Mouse (Mus musculus) hindbrain, embryonic 10.5 days (tissue): ENCODE results near the gene Fkbp1b. TPM values are rescaled to one million over a fixed set of nuclear protein-coding genes. Genes with fewer than 3 reads are reported as not detected.
"Not testable (repeated sequence)": the region's sequence is repeated elsewhere in the genome, so short reads cannot be mapped to it uniquely, and the experiment has no call there.

ENCODE experiments used
- DNase-seq: peaks from one replicate; pipeline ENCODE4 v3.0.0-alpha.2; 2017; ENCODE audit warnings: low spot score
- H3K27ac ChIP-seq: fragments of 300-500 bp; sonication (generic); 2 replicates; pipeline ENCODE4 v1.5.1; 2016; ENCODE audit warnings: mild to moderate bottlenecking, moderate library complexity
- H3K27me3 ChIP-seq: fragments of 300-500 bp; sonication (generic); 2 replicates; pipeline ENCODE4 v1.6.1; 2016; ENCODE audit warnings: mild to moderate bottlenecking; ENCODE audit not compliant: poor library complexity, insufficient read depth, severe bottlenecking
- H3K36me3 ChIP-seq: fragments of 300-500 bp; sonication (generic); 2 replicates; pipeline ENCODE4 v1.6.1; 2016; ENCODE audit warnings: mild to moderate bottlenecking, moderate library complexity
- H3K4me1 ChIP-seq: fragments of 300-500 bp; sonication (generic); replicated peaks from 2 replicates; pipeline ENCODE4 v1.6.1; 2016; ENCODE audit warnings: mild to moderate bottlenecking
- H3K4me3 ChIP-seq: fragments of 300-500 bp; sonication (generic); 2 replicates; pipeline ENCODE4 v1.5.1; 2016; ENCODE audit warnings: mild to moderate bottlenecking, moderate library complexity
- H3K9me3 ChIP-seq: fragments of 300-500 bp; sonication (generic); 2 replicates; pipeline ENCODE4 v1.6.1; 2016; ENCODE audit warnings: mild to moderate bottlenecking, moderate library complexity
- WGBS: fragments of 180-500 bp; shearing (Covaris S2); methylation state at CpG from one replicate; pipeline ENCODE4 v1.1.7; 2016; 5-methylcytosine and 5-hydroxymethylcytosine counted together
- polyA plus RNA-seq: library from polyadenylated mRNA; unstranded; fragments of >200 nt; fragmentation: Nextera tagmentation; extraction: Ambion mirVana; gene quantifications from 2 replicates; pipeline ENCODE4 v1.2.1, GENCODE M21; 2016

Gene Fkbp1b
- polyA plus RNA-seq, 1 experiment from 2014 or later: 14.4 TPM

- Histone ChIP-seq H3K9me3 (no peaks in the 10 kb centered on the region), H3K36me3 (no peaks in the 10 kb centered on the region), H3K4me1 (peaks cover 25% of the 10 kb centered on the region), H3K27me3 (peaks cover 32% of the 10 kb centered on the region), H3K27ac (peak overlapping the region; percentile 87), H3K4me3 (peak overlapping the region; percentile 72)
- no peak for DNase-seq
- WGBS: 1% methylated on average over 11 of the region's 11 CpGs
Measured at GRCm38 (mm10) chr12:4840741-4841140, 650 bp downstream of the Fkbp1b start.

DNA sequence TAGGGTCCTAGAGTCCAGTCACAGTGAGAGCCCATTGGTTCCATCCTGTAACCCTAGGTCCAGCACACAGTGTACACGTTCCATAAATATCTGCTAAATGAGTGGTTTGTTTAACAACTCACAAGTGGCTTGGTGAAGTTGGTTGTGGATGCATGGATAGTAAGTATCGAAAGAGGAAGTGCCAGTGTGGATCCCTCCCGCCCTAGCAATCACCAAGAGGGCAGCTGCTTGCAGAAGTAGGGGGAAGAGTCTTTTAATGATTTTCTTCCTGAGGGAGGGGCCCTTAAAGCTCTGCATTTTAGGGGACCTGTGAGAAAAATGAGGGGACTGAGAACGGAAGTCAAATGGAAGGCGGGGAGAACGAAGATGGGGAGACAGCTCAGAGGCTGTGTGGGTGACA, 1.4 kb downstream of the Fkbp1b start:
- peaks cover 32% of the 10 kb centered on the region for H3K27me3 ChIP-seq
- no peak for DNase-seq
- H3K27ac ChIP-seq: no peak overlapping the region
- H3K9me3 ChIP-seq: no peaks in the 10 kb centered on the region
- peaks cover 25% of the 10 kb centered on the region for H3K4me1 ChIP-seq
- peak overlapping the region; percentile 72; the same call in 1 of the 2 replicates for H3K4me3 ChIP-seq
- 63% methylated on average over 6 of the region's 6 CpGs for WGBS
- H3K36me3 ChIP-seq: no peaks in the 10 kb centered on the region

DNA sequence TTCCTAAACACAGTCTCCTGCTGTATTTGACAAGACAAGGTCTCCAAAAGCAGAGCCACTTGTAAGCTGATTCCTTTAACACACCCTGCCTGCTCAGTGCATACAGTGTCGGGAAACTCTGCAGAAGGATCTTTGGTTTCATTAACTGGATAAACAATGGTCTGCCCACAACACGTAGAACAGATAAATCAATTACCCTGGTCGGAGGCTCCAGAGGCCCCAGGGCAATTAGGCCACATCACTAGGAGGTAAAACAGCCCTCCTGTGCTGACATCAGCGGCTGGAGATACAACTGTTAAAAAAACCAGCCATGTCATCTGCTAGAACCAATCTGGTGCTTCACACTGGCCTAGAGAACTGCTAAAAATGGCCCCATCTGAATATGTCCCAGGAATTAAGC, 4.4 kb downstream of the Fkbp1b start:
- Histone ChIP-seq H3K4me1 (peaks cover 13% of the 10 kb centered on the region), H3K36me3 (peaks cover 11% of the 10 kb centered on the region), H3K27me3 (peaks cover 24% of the 10 kb centered on the region), H3K9me3 (no peaks in the 10 kb centered on the region), H3K4me3 (no peak overlapping the region), H3K27ac (no peak overlapping the region)
- no peak for DNase-seq
- 61% methylated on average over 4 of the region's 4 CpGs for WGBS

GRCm38 (mm10) chr12:4827256-4827655, 14.1 kb downstream of the Fkbp1b start:
- no peak overlapping the region for H3K4me3 ChIP-seq
- no peaks in the 10 kb centered on the region for H3K27me3 ChIP-seq
- peaks cover 87% of the 10 kb centered on the region for H3K36me3 ChIP-seq
- H3K9me3 ChIP-seq: no peaks in the 10 kb centered on the region
- H3K27ac ChIP-seq: no peak overlapping the region
- no peaks in the 10 kb centered on the region for H3K4me1 ChIP-seq
- DNase-seq: no peak
- WGBS: 84% methylated on average over 3 of the region's 3 CpGs

GRCm38 (mm10) chr12:4817361-4818101, 23.9 kb downstream of the Fkbp1b start, which contains the start of gene Sf3b6:
TSS of gene Sf3b6 (plus strand) at chr12:4817544.
- Histone ChIP-seq H3K27ac (peak within 1 kb of the TSS; percentile 90), H3K27me3 (no peaks in the 10 kb centered on the region), H3K4me3 (peak within 1 kb of the TSS; percentile 86), H3K9me3 (no peaks in the 10 kb centered on the region), H3K36me3 (peaks cover 26% of the 10 kb centered on the region), H3K4me1 (peaks cover 19% of the 10 kb centered on the region)
- under 1% methylated on average over 49 of the region's 49 CpGs for WGBS
- peak; percentile 99 for DNase-seq

DNA sequence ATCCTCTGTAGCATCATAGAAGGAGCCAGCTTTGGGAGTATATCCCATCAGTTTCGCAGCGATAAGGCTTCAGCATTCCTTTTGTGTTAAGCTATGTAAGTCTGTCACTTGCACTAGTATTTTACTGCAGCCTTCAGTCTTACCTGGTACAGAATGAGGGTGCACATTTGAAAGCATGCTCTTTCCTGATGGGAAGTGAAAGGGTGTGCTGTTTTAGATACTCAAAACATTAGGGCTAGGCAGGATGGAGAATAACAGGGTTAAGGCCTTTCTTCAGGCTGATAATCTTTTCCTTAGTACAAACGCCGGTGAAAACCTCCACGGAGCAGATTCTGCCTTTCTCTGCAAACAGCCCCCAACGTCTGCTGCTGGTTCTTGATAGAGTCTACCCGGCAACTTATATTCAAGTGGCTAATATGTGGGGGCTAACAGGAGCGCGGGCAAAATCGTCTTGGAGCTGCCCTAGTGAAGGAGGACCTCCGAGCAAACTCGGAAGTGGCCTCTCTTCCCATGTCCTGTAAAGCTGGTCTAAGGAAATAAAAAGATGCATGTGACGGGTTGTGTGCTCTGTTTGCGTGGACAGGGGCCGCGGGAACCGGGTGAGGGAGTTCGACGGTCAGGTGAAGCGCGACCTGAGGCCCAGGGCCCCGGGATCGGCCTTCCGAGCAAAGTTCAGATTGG, 24.6 kb downstream of the Fkbp1b start:
- peaks cover 19% of the 10 kb centered on the region for H3K4me1 ChIP-seq
- 13% methylated on average over 24 of the region's 24 CpGs for WGBS
- peak overlapping the region; percentile 90 for H3K27ac ChIP-seq
- no peaks in the 10 kb centered on the region for H3K9me3 ChIP-seq
- peaks cover 18% of the 10 kb centered on the region for H3K36me3 ChIP-seq
- H3K4me3 ChIP-seq: peak overlapping the region; percentile 86
- no peaks in the 10 kb centered on the region for H3K27me3 ChIP-seq
- DNase-seq: no peak

- Histone ChIP-seq H3K36me3 (no peaks in the 10 kb centered on the region), H3K9me3 (no peaks in the 10 kb centered on the region), H3K4me1 (peaks cover 14% of the 10 kb centered on the region), H3K27ac (no peak overlapping the region), H3K4me3 (no peak overlapping the region), H3K27me3 (no peaks in the 10 kb centered on the region)
- no peak for DNase-seq
- WGBS: 91% methylated on average over 4 of the region's 4 CpGs
Measured at GRCm38 (mm10) chr12:4813636-4814035, 27.8 kb downstream of the Fkbp1b start.

GRCm38 (mm10) chr12:4811705-4812104, 29.7 kb downstream of the Fkbp1b start:
- DNase-seq: no peak
- no peak overlapping the region for H3K27ac ChIP-seq
- peaks cover 3% of the 10 kb centered on the region for H3K4me1 ChIP-seq
- 73% methylated on average over 3 of the region's 3 CpGs for WGBS
- H3K27me3 ChIP-seq: no peaks in the 10 kb centered on the region
- no peak overlapping the region for H3K4me3 ChIP-seq
- no peaks in the 10 kb centered on the region for H3K9me3 ChIP-seq
- H3K36me3 ChIP-seq: no peaks in the 10 kb centered on the region

DNA sequence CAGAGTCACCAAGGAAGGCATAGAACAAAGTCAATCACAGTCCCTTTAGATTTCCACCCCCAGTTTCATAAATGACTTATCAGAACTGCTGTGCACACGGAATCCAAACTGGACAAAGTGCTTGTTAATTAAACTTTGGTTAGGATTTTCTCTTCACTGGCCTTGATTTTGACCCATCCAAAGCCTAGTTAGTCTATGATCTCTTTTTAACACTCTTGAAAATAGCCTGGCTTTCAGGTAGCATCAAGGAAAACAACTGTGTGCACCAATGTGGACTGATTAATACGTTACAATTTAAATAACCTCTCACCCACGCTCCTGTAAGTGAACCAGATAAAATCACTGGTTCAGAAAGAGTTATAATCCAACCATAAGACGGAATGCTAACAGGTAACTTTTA, 30.4 kb downstream of the Fkbp1b start:
- Histone ChIP-seq H3K4me1 (no peaks in the 10 kb centered on the region), H3K9me3 (no peaks in the 10 kb centered on the region), H3K27ac (no peak overlapping the region), H3K36me3 (no peaks in the 10 kb centered on the region), H3K4me3 (no peak overlapping the region), H3K27me3 (no peaks in the 10 kb centered on the region)
- 81% methylated on average over 4 of the region's 4 CpGs for WGBS
- DNase-seq: no peak

- not testable (repeated sequence) for H3K36me3 ChIP-seq, H3K27me3 ChIP-seq, DNase-seq, H3K4me1 ChIP-seq, H3K4me3 ChIP-seq, H3K27ac ChIP-seq
- WGBS: 78% methylated on average over 6 of the region's 6 CpGs
- H3K9me3 ChIP-seq: peaks cover 17% of the 10 kb centered on the region
Measured at GRCm38 (mm10) chr12:4797471-4797870, 43.9 kb downstream of the Fkbp1b start.

- 76% methylated on average over 1 of the region's 1 CpGs for WGBS
- DNase-seq: peak; percentile 15
- no peaks in the 10 kb centered on the region for H3K9me3 ChIP-seq
Measured at GRCm38 (mm10) chr12:4793718-4794117, 47.7 kb downstream of the Fkbp1b start.

DNA sequence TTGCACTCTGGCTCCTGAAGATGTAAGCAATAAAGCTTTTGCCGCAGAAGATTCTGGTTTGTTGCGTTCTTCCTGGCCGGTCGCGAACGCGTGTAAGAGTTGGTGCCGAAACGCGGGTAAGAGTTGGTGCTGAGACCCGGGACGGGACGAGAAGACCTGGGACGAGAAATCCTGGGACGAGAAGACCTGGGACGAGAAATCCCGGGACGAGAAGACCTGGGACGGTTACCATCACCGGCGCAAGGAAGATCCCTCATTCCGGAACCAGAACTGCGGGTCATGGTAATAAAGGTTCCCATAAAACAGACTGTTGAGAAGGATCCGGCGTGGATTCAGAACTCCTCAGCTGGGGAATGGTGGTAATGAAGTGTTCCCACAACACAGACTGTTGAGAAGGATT, 53.3 kb downstream of the Fkbp1b start:
- not testable (repeated sequence) for H3K4me1 ChIP-seq, DNase-seq, H3K36me3 ChIP-seq, H3K4me3 ChIP-seq, H3K27ac ChIP-seq, H3K9me3 ChIP-seq, H3K27me3 ChIP-seq
- WGBS: 94% methylated on average over 25 of the region's 25 CpGs

More at GRCm38 (mm10) chr12:4793718-4794117, 47.7 kb downstream of the Fkbp1b start:
- no peak overlapping the region for H3K27ac ChIP-seq
- no peak overlapping the region for H3K4me3 ChIP-seq
- no peaks in the 10 kb centered on the region for H3K4me1 ChIP-seq
- no peaks in the 10 kb centered on the region for H3K27me3 ChIP-seq
- no peaks in the 10 kb centered on the region for H3K36me3 ChIP-seq

DNA sequence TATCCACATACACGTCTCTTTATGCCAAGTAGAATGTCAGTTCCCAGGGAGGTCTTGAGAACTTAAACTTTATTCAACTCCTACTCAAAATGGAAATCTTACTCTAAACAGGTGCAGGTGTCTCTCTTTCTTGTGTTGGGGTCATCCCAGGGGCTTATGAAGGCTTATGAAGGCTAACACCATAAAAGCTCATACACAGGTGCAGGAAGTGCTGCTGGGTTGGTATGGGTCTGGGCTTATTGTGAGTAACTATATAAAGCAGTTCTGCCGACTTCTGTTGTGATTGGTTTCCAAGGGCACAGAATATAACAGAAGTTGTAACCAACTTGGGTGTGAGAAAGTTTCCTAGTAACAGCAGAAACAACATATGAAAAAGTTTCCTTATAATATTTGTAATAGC, 56.9 kb downstream of the Fkbp1b start:
- no peak overlapping the region for H3K4me3 ChIP-seq
- no peaks in the 10 kb centered on the region for H3K9me3 ChIP-seq
- no peaks in the 10 kb centered on the region for H3K4me1 ChIP-seq
- H3K36me3 ChIP-seq: no peaks in the 10 kb centered on the region
- DNase-seq: no peak
- H3K27ac ChIP-seq: no peak overlapping the region
- no peaks in the 10 kb centered on the region for H3K27me3 ChIP-seq
- 86% methylated on average over 2 of the region's 2 CpGs for WGBS
